13 mouse cellular contexts compared by ENCODE assay signal in the genomic region with DNA sequence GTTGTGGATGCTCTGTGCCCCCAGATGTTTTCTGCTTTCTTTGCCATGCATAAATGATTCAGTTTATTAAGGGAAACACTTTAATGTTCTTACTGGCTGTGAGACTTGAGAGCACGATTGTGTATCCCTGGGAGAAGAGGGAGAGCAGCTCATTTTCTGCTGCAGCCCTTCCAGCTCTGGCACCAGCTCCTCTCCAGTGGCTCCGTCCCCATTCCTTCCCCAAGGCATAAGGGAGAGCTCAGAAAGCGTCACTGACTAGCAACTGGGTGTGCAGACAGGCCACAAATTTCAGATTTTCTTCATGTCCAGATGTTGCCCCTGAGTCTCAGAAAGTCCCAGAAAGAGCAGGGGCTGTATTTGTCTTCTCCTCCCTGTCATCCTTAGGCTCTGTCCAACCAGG.
DNase-seq lines count a peak whose midpoint lies in the region; ATAC-seq and TF ChIP-seq lines count a peak whose summit lies in the region.
"Had no signal": no experiment of that assay in that cellular context is flagged by ENCODE, and none has a peak within 500 bp of the region (broad histone marks: within the 10 kb centered on the region; RNA-seq: fewer than 3 reads in every experiment).

No protein-coding gene starts in this region.

- peak overlapping the region; percentile 60; the same call in 1 of the 2 replicates for H3K27ac ChIP-seq in hindbrain, embryonic 14.5 days
- no peak overlapping the region for H3K27ac ChIP-seq in hindbrain, postnatal 0 days

- intact Hi-C loops in heart, postnatal 14 days (cut with DNase I): no loop called here

- peaks cover 54% of the 10 kb centered on the region for H3K4me1 ChIP-seq in hindbrain, embryonic 14.5 days (replicated peaks; ENCODE audit: control insufficient read depth, insufficient read depth, low read length)
- H3K4me1 ChIP-seq in hindbrain, postnatal 0 days (ENCODE audit: insufficient read depth, low read length): peaks cover 45% of the 10 kb centered on the region

- no peaks in the 10 kb centered on the region for H3K27me3 ChIP-seq in hindbrain, embryonic 14.5 days (ENCODE audit: control insufficient read depth, insufficient read depth, low read length)
- no peaks in the 10 kb centered on the region for H3K27me3 ChIP-seq in hindbrain, postnatal 0 days (ENCODE audit: insufficient read depth, low read length)

- no peaks in the 10 kb centered on the region for H3K36me3 ChIP-seq in hindbrain, embryonic 14.5 days (replicated peaks; ENCODE audit: control insufficient read depth, insufficient read depth)
- H3K36me3 ChIP-seq in hindbrain, postnatal 0 days (ENCODE audit: insufficient read depth, low read length): no peaks in the 10 kb centered on the region

- TF ChIP-seq CTCF in hindbrain, postnatal 0 days (IDR thresholded peaks at IDR 0.05; ENCODE audit: low read depth): no peak

- WGBS in hindbrain, embryonic 14.5 days: 50% methylated on average over 3 of the region's 3 CpGs
- WGBS in hindbrain, postnatal 0 days: 17% methylated on average over 3 of the region's 3 CpGs

- no peaks in the 10 kb centered on the region for H3K9me3 ChIP-seq in hindbrain, embryonic 14.5 days (ENCODE audit: control insufficient read depth, low read length)
- no peaks in the 10 kb centered on the region for H3K9me3 ChIP-seq in hindbrain, postnatal 0 days (ENCODE audit: low read length)

- no peak for DNase-seq in frontal cortex, postnatal 14 days (ENCODE audit: low spot score in 2 of 2)
- no peak for DNase-seq in hindbrain, embryonic 14.5 days (ENCODE audit: low spot score)
- DNase-seq in hindbrain, postnatal 0 days (ENCODE audit: low spot score): no peak
- DNase-seq in brain, adult 2 months (ENCODE audit: low read depth, low spot score): peak; percentile 51
- DNase-seq in heart, postnatal 14 days: peak; percentile 27 to 50
- DNase-seq in thymus, postnatal 0 days (ENCODE audit: low spot score): no peak
- no peak for DNase-seq in MN1 (ENCODE audit: low spot score)
- DNase-seq: B cell, adult 2 months; cerebellum, adult 11 months; kidney, postnatal 14 days had no signal

- H3K4me2 ChIP-seq in hindbrain, embryonic 14.5 days (replicated peaks): no peak overlapping the region
- H3K4me2 ChIP-seq in hindbrain, postnatal 0 days (ENCODE audit: low read depth, low read length): no peak overlapping the region

- ATAC-seq in frontal cortex, adult (ENCODE audit: low TSS enrichment): peak; percentile 53
- no peak for ATAC-seq in hindbrain, embryonic 14.5 days (ENCODE audit: low FRiP score)
- no peak for ATAC-seq in hindbrain, postnatal 0 days
- ATAC-seq: inflammation-experienced regulatory T-cells, adult 6 months had no signal

- peak overlapping the region; percentile 28; the same call in 1 of the 2 replicates for H3K9ac ChIP-seq in hindbrain, embryonic 14.5 days
- H3K9ac ChIP-seq in hindbrain, postnatal 0 days (replicated peaks; ENCODE audit: low read length): no peak overlapping the region

- H3K4me3 ChIP-seq in hindbrain, embryonic 14.5 days (replicated peaks; ENCODE audit: low read length): no peak overlapping the region
- H3K4me3 ChIP-seq in hindbrain, postnatal 0 days (ENCODE audit: low read length): no peak overlapping the region
- H3K4me3 ChIP-seq: erythroblast, embryonic 14.5 days had no signal

Comparison
In these comparisons a context has a peak if more than half of its experiments do, and no peak if none do; other contexts are left out.
1. DNase-seq: peak in brain, adult 2 months (single experiment) and heart, postnatal 14 days (2 of 2); none in frontal cortex, postnatal 14 days (0 of 2), hindbrain, embryonic 14.5 days (single experiment), hindbrain, postnatal 0 days (single experiment), thymus, postnatal 0 days (single experiment) and MN1 (single experiment).